Mouse (Mus musculus) ES-E14 (cell line): ENCODE data around the gene C1qtnf7. TPM values are rescaled to one million over a fixed set of nuclear protein-coding genes. Genes with fewer than 3 reads are reported as not detected.

Experiments
- DNase-seq: peaks from one replicate; pipeline ENCODE4 v3.0.0-alpha.2; 2013; ENCODE audit warnings: low read depth, low spot score
- H3K27ac ChIP-seq: 2 replicates; pipeline ENCODE4 v1.5.1; 2012; ENCODE audit warnings: low read depth, mild to moderate bottlenecking, low read length, moderate library complexity, mixed read lengths; ENCODE audit not compliant: poor library complexity, insufficient read depth, severe bottlenecking
- H3K36me3 ChIP-seq: 2 replicates; pipeline ENCODE4 v1.6.1; 2012; ENCODE audit warnings: mild to moderate bottlenecking, low read length, moderate library complexity, mixed read lengths; ENCODE audit not compliant: control insufficient read depth, poor library complexity, insufficient read depth, severe bottlenecking
- H3K4me1 ChIP-seq, 2 experiments: fragments of 150-350 bp in 1 of 2; sonication (generic) in 1 of 2; 2 replicates each; pipeline ENCODE4 v1.6.1; 2012; ENCODE audit warnings: low read length in 2 of 2, mild to moderate bottlenecking in 1 of 2, mixed read lengths in 1 of 2; ENCODE audit not compliant: control insufficient read depth in 2 of 2, insufficient read depth in 2 of 2, poor library complexity in 1 of 2
- H3K4me3 ChIP-seq, 2 experiments: fragments of 150-350 bp in 1 of 2; sonication (generic) in 1 of 2; 2 replicates each; pipeline ENCODE4 v1.5.1; 2012; ENCODE audit warnings: low read length in 2 of 2, low read depth in 1 of 2, mild to moderate bottlenecking in 1 of 2, mixed read lengths in 1 of 2; ENCODE audit not compliant: insufficient read depth in 1 of 2, poor library complexity in 1 of 2, severe bottlenecking in 1 of 2
- H3K9ac ChIP-seq: 2 replicates; pipeline ENCODE4 v1.6.1; 2012; ENCODE audit warnings: low read depth, mild to moderate bottlenecking, low read length, mixed read lengths; ENCODE audit not compliant: poor library complexity, insufficient read depth, severe bottlenecking
- H3K9me3 ChIP-seq: fragments of 150-350 bp; sonication (generic); 2 replicates; pipeline ENCODE4 v1.6.1; 2012; ENCODE audit warnings: low read depth, mild to moderate bottlenecking, low read length; ENCODE audit not compliant: control insufficient read depth, insufficient read depth
- CHD2 ChIP-seq: IDR thresholded peaks from 2 replicates; pipeline ENCODE4 v1.6.1; 2014; ENCODE audit warnings: mild to moderate bottlenecking, low read depth, low read length, inconsistent platforms
- HCFC1 ChIP-seq: IDR thresholded peaks from 2 replicates; pipeline ENCODE4 v1.6.1; 2012; ENCODE audit warnings: low read length, inconsistent platforms, borderline replicate concordance; ENCODE audit not compliant: insufficient read depth
- MAFK ChIP-seq: IDR thresholded peaks from 2 replicates; pipeline ENCODE4 v1.6.1; 2014; ENCODE audit warnings: mild to moderate bottlenecking, low read depth, low read length, inconsistent platforms; ENCODE audit not compliant: insufficient read depth
- ZC3H11A ChIP-seq: IDR thresholded peaks from 2 replicates; pipeline ENCODE4 v1.6.1; 2012; ENCODE audit warnings: low read depth, mild to moderate bottlenecking, inconsistent platforms, low read length, borderline replicate concordance
- ZNF384 ChIP-seq: IDR thresholded peaks from 2 replicates; pipeline ENCODE4 v1.6.1; 2012; ENCODE audit warnings: low read depth, low read length, inconsistent platforms
- in situ Hi-C, 2 experiments: fragments of 600-800 bp; cut with MboI; formaldehyde crosslinking; loops; one replicate each; pipeline ENCODE4 v1.15.1; 2025; ENCODE audit warnings: low sequenced_read_pairs in 2 of 2, inconsistent platforms in 1 of 2; ENCODE audit not compliant: unreplicated experiment in 2 of 2
- total RNA-seq: library from RNA; depleted of rRNA; stranded (reverse); fragments of 300-350 nt; gene quantifications from 2 replicates; pipeline ENCODE4 v1.2.3, GENCODE M21; 2012

C1qtnf7 gene
- total RNA-seq, 1 experiment = not detected

GRCm38 (mm10) chr5:43542246-43542845, 27.0 kb downstream of the C1qtnf7 start:
- no peak overlapping the region for H3K4me3 ChIP-seq
- DNase-seq = no peak
- no peak overlapping the region for H3K27ac ChIP-seq
- H3K36me3 ChIP-seq = no peaks in the 10 kb centered on the region
- H3K9me3 ChIP-seq = no peaks in the 10 kb centered on the region
- no peak for TF ChIP-seq ZC3H11A
- TF ChIP-seq ZNF384 = no peak
- TF ChIP-seq CHD2 = no peak
- TF ChIP-seq MAFK = no peak
- no peak for TF ChIP-seq HCFC1
- in situ Hi-C loops = no loop called here
- H3K4me1 ChIP-seq = no peaks in the 10 kb centered on the region
- no peak overlapping the region for H3K9ac ChIP-seq

- Histone ChIP-seq H3K27ac (no peak overlapping the region), H3K4me3 (no peak overlapping the region), H3K36me3 (no peaks in the 10 kb centered on the region), H3K4me1 (0 out of 4 replicates have a peak, but pooled peaks cover 0 to 2% of the 10 kb centered on the region in 2 experiments), H3K9me3 (no peaks in the 10 kb centered on the region), H3K9ac (no peak overlapping the region)
- TF ChIP-seq CHD2 (no peak), HCFC1 (no peak), MAFK (no peak), ZC3H11A (no peak), ZNF384 (no peak)
- no peak for DNase-seq
- in situ Hi-C loops = no loop called here
Measured at GRCm38 (mm10) chr5:43549951-43550350, 34.6 kb downstream of the C1qtnf7 start.

DNA sequence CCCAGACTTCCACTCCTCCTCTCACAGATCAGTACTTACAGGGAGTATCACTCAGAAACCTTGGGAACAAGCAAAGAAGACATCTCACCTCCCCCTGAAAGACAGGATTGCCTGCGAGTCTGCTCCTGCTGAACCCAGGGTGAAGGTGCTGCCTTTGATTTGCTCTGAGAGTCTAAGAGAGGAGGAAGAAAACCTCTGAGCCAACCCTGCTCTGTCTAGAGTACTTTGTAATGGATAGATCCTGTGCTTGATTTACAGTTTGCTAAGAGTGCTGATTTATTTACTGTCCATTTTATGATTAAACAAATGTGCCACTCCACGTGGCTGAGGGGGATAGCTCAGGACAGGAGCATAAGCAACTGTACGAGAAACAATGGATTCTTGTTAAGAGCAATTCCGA, 35.1 kb downstream of the C1qtnf7 start:
- DNase-seq = no peak
- Histone ChIP-seq H3K4me1 (0 out of 4 replicates have a peak, but pooled peaks cover 0 to 2% of the 10 kb centered on the region in 2 experiments), H3K27ac (no peak overlapping the region), H3K4me3 (no peak overlapping the region), H3K9ac (no peak overlapping the region), H3K36me3 (no peaks in the 10 kb centered on the region), H3K9me3 (no peaks in the 10 kb centered on the region)
- in situ Hi-C loops = no loop called here
- TF ChIP-seq CHD2 (no peak), HCFC1 (no peak), ZC3H11A (no peak), MAFK (no peak), ZNF384 (no peak)

GRCm38 (mm10) chr5:43554871-43555270, 39.5 kb downstream of the C1qtnf7 start:
- H3K36me3 ChIP-seq = no peaks in the 10 kb centered on the region
- H3K9ac ChIP-seq = no peak overlapping the region
- H3K4me3 ChIP-seq = no peak overlapping the region
- no peak for TF ChIP-seq CHD2
- no peak for TF ChIP-seq ZC3H11A
- TF ChIP-seq MAFK = no peak
- TF ChIP-seq HCFC1 = no peak
- no peak for TF ChIP-seq ZNF384
- in situ Hi-C loops = no loop called here
- H3K4me1 ChIP-seq = 0 out of 4 replicates have a peak, but pooled peaks cover 0 to 2% of the 10 kb centered on the region in 2 experiments
- H3K27ac ChIP-seq = no peak overlapping the region
- no peaks in the 10 kb centered on the region for H3K9me3 ChIP-seq
- DNase-seq = peak; percentile 22
